Mouse (Mus musculus) cerebellum, postnatal 36 days (tissue): ENCODE data around the gene Vps53.

Experiments
- DNase-seq, 2 experiments: peaks; one replicate each; pipeline ENCODE4 v3.0.0; 2021 to 2022; ENCODE audit warnings: mixed read lengths in 2 of 2

Vps53 gene

GRCm38 (mm10) chr11:76106551-76107496 lies 72.6 kb downstream of the Vps53 start:
- no peak for DNase-seq

- no peak for DNase-seq
Observed at GRCm38 (mm10) chr11:76101154-76101553, 78.3 kb downstream of the Vps53 start.

GRCm38 (mm10) chr11:76099193-76099975 lies 80.1 kb downstream of the Vps53 start:
- DNase-seq = no peak

GRCm38 (mm10) chr11:76093610-76094009 lies 85.8 kb downstream of the Vps53 start:
- DNase-seq = no peak

GRCm38 (mm10) chr11:76089776-76090175 lies 89.7 kb downstream of the Vps53 start:
- DNase-seq = no peak

GRCm38 (mm10) chr11:76088506-76088905 lies 90.9 kb downstream of the Vps53 start:
- no peak for DNase-seq

GRCm38 (mm10) chr11:76085898-76086591 lies 93.4 kb downstream of the Vps53 start:
- DNase-seq = peak; percentile 42 to 43

GRCm38 (mm10) chr11:76084943-76085342 lies 94.5 kb downstream of the Vps53 start:
- DNase-seq = no peak

- no peak for DNase-seq
Observed at GRCm38 (mm10) chr11:76083941-76084367, 95.5 kb downstream of the Vps53 start.

- DNase-seq = no peak
Observed at GRCm38 (mm10) chr11:76081048-76081640, 98.3 kb downstream of the Vps53 start.

GRCm38 (mm10) chr11:76080293-76080692 lies 99.2 kb downstream of the Vps53 start:
- no peak for DNase-seq

GRCm38 (mm10) chr11:76077341-76077740 lies 102.1 kb downstream of the Vps53 start:
- no peak for DNase-seq

GRCm38 (mm10) chr11:76074296-76075093 lies 105.0 kb downstream of the Vps53 start:
- DNase-seq = no peak

GRCm38 (mm10) chr11:76069816-76070215 lies 109.6 kb downstream of the Vps53 start:
- DNase-seq = no peak

GRCm38 (mm10) chr11:76066563-76067156 lies 112.8 kb downstream of the Vps53 start:
- DNase-seq = peak; percentile 42 to 44

GRCm38 (mm10) chr11:76065521-76066095 lies 113.8 kb downstream of the Vps53 start:
- peak; percentile 46 to 64 for DNase-seq

GRCm38 (mm10) chr11:76064411-76064810 lies 115.0 kb downstream of the Vps53 start:
- no peak for DNase-seq

GRCm38 (mm10) chr11:76060906-76061305 lies 118.5 kb downstream of the Vps53 start:
- no peak for DNase-seq

- no peak for DNase-seq
Observed at GRCm38 (mm10) chr11:76059971-76060370, 119.5 kb downstream of the Vps53 start.

GRCm38 (mm10) chr11:76056487-76056886 lies 123.0 kb downstream of the Vps53 start:
- DNase-seq = no peak

GRCm38 (mm10) chr11:76052496-76052895 lies 127.0 kb downstream of the Vps53 start:
- peak; percentile 81 to 84 for DNase-seq
